Mouse (Mus musculus): Measurements from ENCODE around the gene Hist1h4f. TPM values are rescaled to one million over a fixed set of nuclear protein-coding genes. Genes with fewer than 3 reads are reported as not detected.
"Not testable (repeated sequence)": the region's sequence is repeated elsewhere in the genome, so short reads cannot be mapped to it uniquely, and the experiment has no call there.

Gene Hist1h4f
- polyA plus RNA-seq, 1 experiment from 2014 or later: 2.4 TPM

DNA sequence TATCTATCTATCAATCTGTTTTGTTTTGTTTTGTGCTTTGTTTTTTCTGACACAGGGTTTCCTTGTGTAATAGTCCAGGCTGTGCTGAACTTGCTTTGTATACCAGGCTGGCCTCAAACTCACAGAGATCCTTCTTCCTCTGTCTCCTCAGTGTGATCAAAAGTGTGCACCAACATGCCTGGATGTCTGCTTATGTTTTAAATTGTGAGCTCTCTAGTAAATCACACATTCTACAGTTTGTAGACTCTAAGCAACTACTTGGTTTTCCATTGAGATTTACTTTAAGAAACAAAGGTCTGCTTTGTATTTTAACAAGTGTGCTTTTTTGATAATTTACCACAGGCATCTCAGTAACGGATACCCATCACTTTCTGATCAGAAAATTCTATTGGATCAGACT, 26.4 kb upstream of the Hist1h4f start:
- Histone ChIP-seq H3K4me3 (ENCODE audit: low read depth, low read length) (peak overlapping the region; percentile 34), H3K9ac (ENCODE audit: low read depth, low read length) (peak overlapping the region; percentile 54), H3K27ac (ENCODE audit: low read length) (peak overlapping the region; percentile 80), H3K36me3 (ENCODE audit: control insufficient read depth, insufficient read depth) (no peaks in the 10 kb centered on the region), H3K4me1 (ENCODE audit: control insufficient read depth, low read depth, low read length) (peaks cover 26% of the 10 kb centered on the region), H3K9me3 (replicated peaks; ENCODE audit: control insufficient read depth, low read length) (no peaks in the 10 kb centered on the region), H3K4me2 (ENCODE audit: low read depth, low read length) (peak overlapping the region; percentile 32), H3K27me3 (ENCODE audit: control insufficient read depth, insufficient read depth, low read depth, low read length) (no peaks in the 10 kb centered on the region)
- 63% methylated on average over 1 of the region's 1 CpGs for WGBS (ENCODE audit: insufficient replicate concordance)
- ATAC-seq (ENCODE audit: low read depth): no peak

DNA sequence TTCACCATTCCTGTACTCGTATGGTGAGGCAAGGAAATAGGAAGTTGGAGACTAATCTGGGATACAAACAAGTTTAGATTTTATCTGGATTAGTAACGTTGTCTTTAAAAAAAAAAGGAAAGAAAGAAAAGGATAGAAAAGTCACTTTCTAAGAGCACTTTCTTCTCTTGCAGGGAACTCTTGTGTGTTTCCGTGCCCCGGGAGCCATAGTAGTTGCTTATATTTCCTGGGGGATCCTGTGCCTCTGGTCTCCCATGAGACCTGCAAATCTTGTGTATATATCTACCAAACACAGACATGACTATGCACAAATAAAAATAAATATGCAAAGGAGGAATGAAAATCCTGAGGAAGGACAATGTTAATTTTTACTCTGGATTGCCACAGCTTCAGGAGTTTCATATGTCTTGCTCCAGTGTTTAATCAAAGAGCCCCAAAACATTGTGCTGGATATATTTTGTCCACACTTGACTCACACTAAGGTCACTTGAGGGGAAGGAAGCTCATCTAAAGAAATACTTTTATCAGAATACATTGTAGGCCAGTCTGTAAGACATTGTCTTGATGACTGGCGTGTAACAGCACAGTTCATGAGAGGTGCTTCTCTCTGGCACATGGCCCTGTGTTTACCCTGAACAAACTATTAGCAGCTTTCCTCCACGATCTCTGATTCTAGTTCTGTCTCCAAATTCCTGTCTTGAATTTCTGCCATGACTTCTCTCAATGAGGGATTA, 25.6 kb upstream of the Hist1h4f start:
- Histone ChIP-seq H3K27ac (ENCODE audit: low read length) (peak overlapping the region; percentile 90), H3K9ac (ENCODE audit: low read depth, low read length) (peak overlapping the region; percentile 77), H3K4me2 (ENCODE audit: low read depth, low read length) (peak overlapping the region; percentile 70), H3K36me3 (ENCODE audit: control insufficient read depth, insufficient read depth) (no peaks in the 10 kb centered on the region), H3K4me3 (ENCODE audit: low read depth, low read length) (peak overlapping the region; percentile 64), H3K27me3 (ENCODE audit: control insufficient read depth, insufficient read depth, low read depth, low read length) (no peaks in the 10 kb centered on the region), H3K9me3 (replicated peaks; ENCODE audit: control insufficient read depth, low read length) (no peaks in the 10 kb centered on the region), H3K4me1 (ENCODE audit: control insufficient read depth, low read depth, low read length) (peaks cover 20% of the 10 kb centered on the region)
- WGBS (ENCODE audit: insufficient replicate concordance): 34% methylated on average over 6 of the region's 6 CpGs
- no peak for ATAC-seq (ENCODE audit: low read depth)

DNA sequence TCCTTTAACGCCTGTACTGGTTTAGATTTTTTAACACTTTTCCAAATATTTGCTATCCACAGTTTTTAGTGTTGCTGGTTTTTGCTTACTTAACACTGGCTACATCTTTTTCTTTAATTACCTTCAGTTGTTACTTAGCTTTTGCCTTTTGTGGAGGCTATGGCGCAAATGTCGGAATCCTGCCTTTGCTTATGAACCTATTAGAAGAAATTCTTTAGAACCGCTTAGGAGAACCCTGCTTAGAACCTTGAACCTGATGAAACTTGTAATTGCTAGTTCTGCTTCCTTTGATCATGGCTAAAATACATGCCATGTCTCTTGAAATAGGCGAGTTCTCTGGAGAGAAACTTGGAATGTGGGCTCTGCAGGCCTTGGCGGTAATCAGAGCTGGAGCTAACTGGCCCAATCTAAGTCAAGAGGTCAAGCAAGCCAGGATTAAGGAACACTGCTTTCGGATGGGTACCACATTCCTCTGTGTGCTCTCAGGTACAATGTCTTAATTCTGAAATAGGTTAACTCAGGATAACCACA, 25.0 kb upstream of the Hist1h4f start:
- WGBS (ENCODE audit: insufficient replicate concordance): 4% methylated on average over 7 of the region's 7 CpGs
- Histone ChIP-seq H3K9me3 (replicated peaks; ENCODE audit: control insufficient read depth, low read length) (no peaks in the 10 kb centered on the region), H3K9ac (ENCODE audit: low read depth, low read length) (peak overlapping the region; percentile 77), H3K4me1 (ENCODE audit: control insufficient read depth, low read depth, low read length) (peaks cover 17% of the 10 kb centered on the region), H3K27me3 (ENCODE audit: control insufficient read depth, insufficient read depth, low read depth, low read length) (no peaks in the 10 kb centered on the region), H3K36me3 (ENCODE audit: control insufficient read depth, insufficient read depth) (no peaks in the 10 kb centered on the region), H3K27ac (ENCODE audit: low read length) (peak overlapping the region; percentile 90), H3K4me3 (ENCODE audit: low read depth, low read length) (peak overlapping the region; percentile 64), H3K4me2 (ENCODE audit: low read depth, low read length) (peak overlapping the region; percentile 70)
- no peak for ATAC-seq (ENCODE audit: low read depth)

DNA sequence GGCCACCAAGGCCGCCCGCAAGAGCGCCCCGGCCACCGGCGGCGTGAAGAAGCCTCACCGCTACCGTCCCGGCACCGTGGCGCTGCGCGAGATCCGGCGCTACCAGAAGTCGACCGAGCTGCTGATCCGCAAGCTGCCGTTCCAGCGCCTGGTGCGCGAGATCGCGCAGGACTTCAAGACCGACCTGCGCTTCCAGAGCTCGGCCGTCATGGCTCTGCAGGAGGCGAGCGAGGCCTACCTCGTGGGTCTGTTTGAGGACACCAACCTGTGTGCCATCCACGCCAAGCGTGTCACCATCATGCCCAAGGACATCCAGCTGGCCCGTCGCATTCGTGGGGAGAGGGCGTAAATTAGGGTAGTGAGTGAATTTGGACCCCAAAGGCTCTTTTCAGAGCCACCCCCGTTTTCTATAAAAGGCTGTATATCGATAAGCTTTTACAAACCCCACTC, 24.4 kb upstream of the Hist1h4f start:
- WGBS (ENCODE audit: insufficient replicate concordance): under 1% methylated on average over 14 of the region's 40 CpGs
- Histone ChIP-seq H3K9ac (ENCODE audit: low read depth, low read length) (peak overlapping the region; percentile 77), H3K4me1 (ENCODE audit: control insufficient read depth, low read depth, low read length) (peaks cover 15% of the 10 kb centered on the region), H3K27ac (ENCODE audit: low read length) (peak overlapping the region; percentile 90), H3K4me2 (ENCODE audit: low read depth, low read length) (peak overlapping the region; percentile 70), H3K4me3 (ENCODE audit: low read depth, low read length) (peak overlapping the region; percentile 64)
- not testable (repeated sequence) for H3K27me3 ChIP-seq (ENCODE audit: control insufficient read depth, insufficient read depth, low read depth, low read length); H3K36me3 ChIP-seq (ENCODE audit: control insufficient read depth, insufficient read depth); ATAC-seq (ENCODE audit: low read depth); H3K9me3 ChIP-seq (replicated peaks; ENCODE audit: control insufficient read depth, low read length)

DNA sequence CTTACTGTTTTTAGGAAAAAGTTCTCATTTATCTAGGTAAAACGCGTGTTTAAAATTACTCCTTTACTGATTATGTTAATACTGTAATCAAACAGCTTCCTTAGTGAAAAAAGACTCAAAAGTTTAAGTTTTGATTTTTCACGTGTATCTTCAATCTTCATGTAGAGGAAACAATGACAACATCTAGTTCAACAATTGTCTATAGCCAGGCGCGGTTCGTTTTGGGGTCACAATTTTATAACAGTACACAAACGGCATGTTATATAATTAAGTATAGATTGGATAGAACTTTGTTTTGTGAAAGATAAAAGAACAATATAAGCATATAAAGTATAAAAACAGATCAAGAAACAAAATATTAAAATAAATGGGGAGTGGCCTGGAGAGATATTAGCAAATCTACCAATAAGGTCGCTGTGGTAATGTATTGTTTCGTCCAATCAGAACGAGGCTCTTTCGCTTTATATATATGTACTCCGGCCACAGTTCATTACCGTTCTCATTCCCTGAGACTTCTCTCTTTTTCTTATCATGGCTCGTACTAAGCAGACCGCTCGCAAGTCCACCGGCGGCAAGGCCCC, 23.9 kb upstream of the Hist1h4f start, which contains the start of gene Hist1h3d:
TSS of gene Hist1h3d (plus strand) at position 493 of the 581 bp plus-strand sequence.
- ATAC-seq (ENCODE audit: low read depth): peak; percentile 40
- H3K27ac ChIP-seq (ENCODE audit: low read length): peak within 1 kb of the TSS; percentile 96
- H3K36me3 ChIP-seq (ENCODE audit: control insufficient read depth, insufficient read depth): no peaks in the 10 kb centered on the region
- under 1% methylated on average over 18 of the region's 18 CpGs for WGBS (ENCODE audit: insufficient replicate concordance)
- peak within 1 kb of the TSS; percentile 70 for H3K4me2 ChIP-seq (ENCODE audit: low read depth, low read length)
- no peaks in the 10 kb centered on the region for H3K27me3 ChIP-seq (ENCODE audit: control insufficient read depth, insufficient read depth, low read depth, low read length)
- peaks cover 12% of the 10 kb centered on the region for H3K4me1 ChIP-seq (ENCODE audit: control insufficient read depth, low read depth, low read length)
- no peaks in the 10 kb centered on the region for H3K9me3 ChIP-seq (replicated peaks; ENCODE audit: control insufficient read depth, low read length)
- peak within 1 kb of the TSS; percentile 64 for H3K4me3 ChIP-seq (ENCODE audit: low read depth, low read length)
- peak within 1 kb of the TSS; percentile 77 for H3K9ac ChIP-seq (ENCODE audit: low read depth, low read length)

DNA sequence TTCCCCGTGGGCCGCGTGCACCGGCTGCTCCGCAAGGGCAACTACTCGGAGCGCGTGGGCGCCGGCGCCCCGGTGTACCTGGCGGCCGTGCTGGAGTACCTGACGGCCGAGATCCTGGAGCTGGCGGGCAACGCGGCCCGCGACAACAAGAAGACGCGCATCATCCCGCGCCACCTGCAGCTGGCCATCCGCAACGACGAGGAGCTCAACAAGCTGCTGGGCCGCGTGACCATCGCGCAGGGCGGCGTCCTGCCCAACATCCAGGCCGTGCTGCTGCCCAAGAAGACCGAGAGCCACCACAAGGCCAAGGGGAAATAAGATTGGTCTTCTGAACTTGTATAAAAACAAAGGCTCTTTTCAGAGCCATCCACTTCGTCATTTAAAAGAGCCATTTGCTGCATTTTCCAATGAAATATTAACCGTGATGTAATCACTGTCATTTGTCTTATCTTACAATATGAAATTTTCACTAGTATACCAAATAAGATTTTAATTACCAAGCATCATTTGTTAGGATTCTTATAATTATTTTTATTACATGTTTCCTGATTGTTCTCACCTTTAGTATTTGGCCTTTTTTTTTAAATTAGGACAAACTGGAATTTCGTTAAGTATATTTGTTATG, 23.2 kb upstream of the Hist1h4f start:
- H3K9ac ChIP-seq (ENCODE audit: low read depth, low read length): peak overlapping the region; percentile 67
- 0% methylated on average over 5 of the region's 39 CpGs for WGBS (ENCODE audit: insufficient replicate concordance)
- H3K27me3 ChIP-seq (ENCODE audit: control insufficient read depth, insufficient read depth, low read depth, low read length); H3K36me3 ChIP-seq (ENCODE audit: control insufficient read depth, insufficient read depth); ATAC-seq (ENCODE audit: low read depth); H3K9me3 ChIP-seq (replicated peaks; ENCODE audit: control insufficient read depth, low read length): not testable (repeated sequence)
- H3K4me2 ChIP-seq (ENCODE audit: low read depth, low read length): peak overlapping the region; percentile 60
- peaks cover 17% of the 10 kb centered on the region for H3K4me1 ChIP-seq (ENCODE audit: control insufficient read depth, low read depth, low read length)
- peak overlapping the region; percentile 98 for H3K27ac ChIP-seq (ENCODE audit: low read length)
- H3K4me3 ChIP-seq (ENCODE audit: low read depth, low read length): peak overlapping the region; percentile 55

DNA sequence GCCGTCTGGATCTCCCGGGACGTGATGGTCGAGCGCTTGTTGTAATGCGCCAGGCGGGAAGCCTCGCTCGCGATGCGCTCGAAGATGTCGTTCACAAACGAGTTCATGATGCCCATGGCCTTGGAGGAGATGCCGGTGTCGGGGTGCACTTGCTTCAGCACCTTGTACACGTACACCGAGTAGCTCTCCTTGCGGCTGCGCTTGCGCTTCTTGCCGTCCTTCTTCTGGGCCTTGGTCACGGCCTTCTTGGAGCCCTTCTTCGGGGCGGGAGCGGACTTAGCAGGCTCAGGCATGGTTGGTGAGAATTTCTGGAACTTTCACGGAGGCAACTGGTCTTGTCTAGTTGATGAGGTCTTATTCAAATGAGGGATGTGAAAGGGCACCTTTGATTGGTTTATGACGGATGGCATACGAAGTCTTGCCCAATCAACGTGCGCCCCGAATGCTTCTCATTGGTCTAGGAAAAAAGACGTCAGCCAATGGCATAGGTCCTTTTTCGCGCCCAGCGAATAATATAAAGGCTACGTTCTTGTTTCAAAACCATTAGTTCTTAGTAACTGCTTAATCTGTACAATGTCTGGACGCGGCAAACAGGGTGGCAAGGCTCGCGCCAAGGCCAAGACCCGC, 22.6 kb upstream of the Hist1h4f start, which contains the start of the genes Hist1h2bf and Hist1h2ad:
TSS of gene Hist1h2bf (minus strand) at position 299 of the 627 bp plus-strand sequence.
TSS of gene Hist1h2ad (plus strand) at position 484 of the 627 bp plus-strand sequence.
- peaks cover 18% of the 10 kb centered on the region for H3K4me1 ChIP-seq (ENCODE audit: control insufficient read depth, low read depth, low read length)
- WGBS (ENCODE audit: insufficient replicate concordance): under 1% methylated on average over 34 of the region's 42 CpGs
- H3K27me3 ChIP-seq (ENCODE audit: control insufficient read depth, insufficient read depth, low read depth, low read length); H3K36me3 ChIP-seq (ENCODE audit: control insufficient read depth, insufficient read depth); H3K9me3 ChIP-seq (replicated peaks; ENCODE audit: control insufficient read depth, low read length): not testable (repeated sequence)
- peak within 1 kb of the TSS; percentile 63 for H3K4me3 ChIP-seq (ENCODE audit: low read depth, low read length)
- peak within 1 kb of the TSS; percentile 77 for H3K9ac ChIP-seq (ENCODE audit: low read depth, low read length)
- peak; percentile 77 for ATAC-seq (ENCODE audit: low read depth)
- H3K4me2 ChIP-seq (ENCODE audit: low read depth, low read length): peak within 1 kb of the TSS; percentile 79
- H3K27ac ChIP-seq (ENCODE audit: low read length): peak within 1 kb of the TSS; percentile 98

DNA sequence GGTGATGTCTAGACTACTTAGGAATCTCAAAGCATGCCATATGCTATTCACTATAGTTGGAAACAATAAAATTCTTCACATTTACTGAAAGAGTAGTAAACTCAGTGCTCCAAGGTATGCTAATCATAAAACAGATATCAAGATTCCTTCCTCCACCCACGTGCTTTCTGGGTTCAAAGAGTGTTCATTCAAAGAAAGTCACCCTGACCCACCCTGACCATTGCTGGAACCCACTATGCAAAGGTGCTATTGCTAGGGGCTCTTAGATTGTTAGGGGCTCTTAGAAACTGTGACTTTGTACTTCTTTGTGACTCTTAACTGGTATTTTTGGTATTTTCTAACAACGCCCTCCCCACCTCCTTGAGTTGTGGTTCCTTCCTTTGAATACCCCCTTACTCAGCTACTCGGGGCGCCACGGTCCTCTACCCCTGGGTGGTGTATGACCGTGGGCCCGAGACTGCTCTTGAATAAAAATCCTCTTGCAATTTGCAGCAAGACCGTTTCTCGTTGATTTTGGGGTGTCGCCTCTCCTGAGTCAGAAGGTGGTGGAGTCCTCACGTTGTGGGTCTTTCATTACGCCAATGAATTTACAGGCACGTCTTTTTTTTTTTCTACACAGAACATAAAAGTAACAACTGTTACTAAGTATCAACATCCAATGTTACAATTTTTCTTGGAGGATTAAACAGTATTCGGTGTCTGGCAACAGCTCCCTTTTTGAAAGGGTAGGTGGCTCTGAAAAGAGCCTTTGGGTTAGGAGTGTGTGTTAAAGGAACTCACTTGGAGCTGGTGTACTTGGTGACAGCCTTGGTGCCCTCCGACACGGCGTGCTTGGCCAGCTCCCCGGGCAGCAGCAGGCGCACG, 21.8 kb upstream of the Hist1h4f start:
- Histone ChIP-seq H3K9ac (ENCODE audit: low read depth, low read length) (peak overlapping the region; percentile 73), H3K4me3 (ENCODE audit: low read depth, low read length) (peak overlapping the region; percentile 63), H3K4me2 (ENCODE audit: low read depth, low read length) (peak overlapping the region; percentile 79), H3K4me1 (ENCODE audit: control insufficient read depth, low read depth, low read length) (peaks cover 17% of the 10 kb centered on the region), H3K27ac (ENCODE audit: low read length) (peak overlapping the region; percentile 98)
- not testable (repeated sequence) for H3K36me3 ChIP-seq (ENCODE audit: control insufficient read depth, insufficient read depth); H3K27me3 ChIP-seq (ENCODE audit: control insufficient read depth, insufficient read depth, low read depth, low read length); H3K9me3 ChIP-seq (replicated peaks; ENCODE audit: control insufficient read depth, low read length); ATAC-seq (ENCODE audit: low read depth)
- WGBS (ENCODE audit: insufficient replicate concordance): 4% methylated on average over 17 of the region's 20 CpGs

Data from liver, embryonic 16.5 days (tissue).